Mouse (Mus musculus) midbrain, embryonic 14.5 days (tissue): ENCODE measurements around the gene Hebp1. TPM values are rescaled to one million over a fixed set of nuclear protein-coding genes. Genes with fewer than 3 reads are reported as not detected.

Experiments used
- ATAC-seq: fragments of 200-750 bp; cut with Nextera tagmentation; 2 replicates; pipeline ENCODE4 v1.8.0; 2017; ENCODE audit warnings: moderate number of reproducible peaks, moderate library complexity; ENCODE audit not compliant: low FRiP score, low TSS enrichment
- DNase-seq: peaks from one replicate; pipeline ENCODE4 v3.0.0-alpha.2; 2015
- H3K27ac ChIP-seq: fragments of 300-500 bp; sonication (generic); replicated peaks from 2 replicates; pipeline ENCODE4 v1.5.1; 2014; ENCODE audit warnings: mild to moderate bottlenecking, low read depth, low read length, moderate library complexity
- H3K27me3 ChIP-seq: fragments of 300-500 bp; sonication (generic); 2 replicates; pipeline ENCODE4 v1.6.1; 2014; ENCODE audit warnings: low read length, control low read depth, mixed read lengths; ENCODE audit not compliant: control insufficient read depth, insufficient read depth
- H3K36me3 ChIP-seq: fragments of 300-500 bp; sonication (generic); 2 replicates; pipeline ENCODE4 v1.6.1; 2014; ENCODE audit warnings: low read length, control low read depth; ENCODE audit not compliant: control insufficient read depth, insufficient read depth
- H3K4me1 ChIP-seq: fragments of 300-500 bp; sonication (generic); 2 replicates; pipeline ENCODE4 v1.6.1; 2014; ENCODE audit warnings: mild to moderate bottlenecking, antibody characterized with exemption, low read length, control low read depth; ENCODE audit not compliant: control insufficient read depth, insufficient read depth
- H3K4me2 ChIP-seq: fragments of 300-500 bp; sonication (generic); 2 replicates; pipeline ENCODE4 v1.6.1; 2014; ENCODE audit warnings: mild to moderate bottlenecking, low read length, moderate library complexity
- H3K4me3 ChIP-seq: fragments of 300-500 bp; sonication (generic); replicated peaks from 2 replicates; pipeline ENCODE4 v1.5.1; 2014; ENCODE audit warnings: low read depth, low read length
- H3K9ac ChIP-seq: fragments of 300-500 bp; sonication (generic); replicated peaks from 2 replicates; pipeline ENCODE4 v1.6.1; 2014; ENCODE audit warnings: mild to moderate bottlenecking, low read length, moderate library complexity
- H3K9me3 ChIP-seq: fragments of 300-500 bp; sonication (generic); 2 replicates; pipeline ENCODE4 v1.6.1; 2016; ENCODE audit warnings: low read length, control low read depth, mixed read lengths; ENCODE audit not compliant: control insufficient read depth
- WGBS: fragments of 180-500 bp; shearing (Covaris S2); extraction: QIAGEN DNeasy Blood & Tissue Kit; methylation state at CpG from one replicate; pipeline ENCODE4 v1.1.7; 2014; 5-methylcytosine and 5-hydroxymethylcytosine counted together
- polyA plus RNA-seq: library from polyadenylated mRNA; unstranded; fragments of >200 nt; fragmentation: Nextera tagmentation; extraction: Ambion mirVana; gene quantifications from 2 replicates; pipeline ENCODE4 v1.2.1, GENCODE M21; 2014

Hebp1 gene
- polyA plus RNA-seq, 1 experiment from 2014 or later: 3.5 TPM

DNA sequence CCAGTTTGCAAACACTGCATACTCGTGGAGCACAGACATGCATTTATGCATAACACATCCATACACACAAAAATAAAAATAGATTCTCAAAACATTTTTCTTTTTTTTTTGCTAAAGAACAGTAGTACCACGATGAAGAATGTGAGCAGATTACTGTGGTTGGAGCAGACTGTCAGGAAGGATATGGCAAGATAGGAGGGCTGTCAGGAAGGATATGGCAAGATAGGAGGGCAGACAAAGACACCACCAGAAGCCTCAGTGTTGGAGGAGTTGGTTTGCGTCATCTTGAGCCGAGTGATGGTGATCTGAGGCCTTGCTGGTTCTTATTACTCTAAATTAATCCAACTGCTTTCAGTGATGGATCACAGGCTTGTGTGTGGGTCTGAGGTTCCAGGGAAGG is 35.0 kb downstream of the Hebp1 start:
- H3K4me3 ChIP-seq: no peak overlapping the region
- ATAC-seq: no peak
- H3K9me3 ChIP-seq: no peaks in the 10 kb centered on the region
- no peak for DNase-seq
- WGBS: 79% methylated on average over 4 of the region's 4 CpGs
- H3K36me3 ChIP-seq: no peaks in the 10 kb centered on the region
- H3K4me2 ChIP-seq: no peak overlapping the region
- H3K27me3 ChIP-seq: 0 out of 2 replicates have a peak, but pooled peaks cover 7% of the 10 kb centered on the region
- no peaks in the 10 kb centered on the region for H3K4me1 ChIP-seq
- H3K9ac ChIP-seq: no peak overlapping the region
- H3K27ac ChIP-seq: no peak overlapping the region

DNA sequence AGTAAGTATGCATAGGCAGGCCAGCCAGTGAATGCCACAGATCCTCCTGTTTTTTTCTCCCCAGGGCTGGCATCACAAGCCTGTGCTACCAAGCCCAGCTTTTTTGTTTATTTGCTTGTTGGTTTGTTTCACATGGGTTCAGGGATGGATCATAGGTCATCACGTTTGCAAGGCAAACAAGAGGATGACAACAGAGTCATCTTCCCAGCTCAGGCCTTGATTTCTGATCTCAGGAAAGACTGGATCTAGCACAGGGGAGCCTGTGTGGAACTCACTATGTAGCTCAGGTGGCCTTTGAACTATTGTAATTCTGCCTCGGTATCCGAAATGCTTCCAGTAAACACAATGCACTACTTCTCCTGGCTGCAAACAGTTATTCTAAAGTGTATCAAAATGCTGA is 35.5 kb downstream of the Hebp1 start:
- no peak for DNase-seq
- Histone ChIP-seq H3K9ac (no peak overlapping the region), H3K4me2 (no peak overlapping the region), H3K36me3 (no peaks in the 10 kb centered on the region), H3K4me1 (no peaks in the 10 kb centered on the region), H3K9me3 (no peaks in the 10 kb centered on the region), H3K4me3 (no peak overlapping the region), H3K27me3 (0 out of 2 replicates have a peak, but pooled peaks cover 2% of the 10 kb centered on the region), H3K27ac (no peak overlapping the region)
- WGBS: 81% methylated on average over 3 of the region's 3 CpGs
- ATAC-seq: no peak

DNA sequence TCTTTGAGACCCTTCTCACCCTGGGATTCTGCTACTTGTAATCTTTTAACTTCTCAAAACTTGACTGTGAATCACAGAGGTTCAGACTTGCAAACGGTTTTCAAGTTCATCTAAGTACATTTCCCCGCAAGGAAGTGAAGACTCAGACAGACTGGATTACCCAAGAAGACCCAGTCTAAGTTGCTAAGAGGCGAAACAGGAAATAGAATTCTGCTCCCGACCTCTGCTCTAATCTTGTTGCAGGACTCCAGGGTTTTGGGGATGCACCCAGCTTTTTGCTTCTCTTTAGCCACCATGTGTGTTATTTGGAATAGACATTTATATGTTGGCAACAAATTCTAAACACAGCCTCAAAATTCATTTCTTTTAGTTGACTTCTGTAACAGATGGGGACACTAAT is 36.5 kb downstream of the Hebp1 start:
- Histone ChIP-seq H3K27me3 (no peaks in the 10 kb centered on the region), H3K4me1 (no peaks in the 10 kb centered on the region), H3K27ac (no peak overlapping the region), H3K4me2 (no peak overlapping the region), H3K9me3 (no peaks in the 10 kb centered on the region), H3K4me3 (no peak overlapping the region), H3K9ac (no peak overlapping the region), H3K36me3 (no peaks in the 10 kb centered on the region)
- DNase-seq (no peak), ATAC-seq (no peak)
- WGBS: 81% methylated on average over 4 of the region's 4 CpGs

DNA sequence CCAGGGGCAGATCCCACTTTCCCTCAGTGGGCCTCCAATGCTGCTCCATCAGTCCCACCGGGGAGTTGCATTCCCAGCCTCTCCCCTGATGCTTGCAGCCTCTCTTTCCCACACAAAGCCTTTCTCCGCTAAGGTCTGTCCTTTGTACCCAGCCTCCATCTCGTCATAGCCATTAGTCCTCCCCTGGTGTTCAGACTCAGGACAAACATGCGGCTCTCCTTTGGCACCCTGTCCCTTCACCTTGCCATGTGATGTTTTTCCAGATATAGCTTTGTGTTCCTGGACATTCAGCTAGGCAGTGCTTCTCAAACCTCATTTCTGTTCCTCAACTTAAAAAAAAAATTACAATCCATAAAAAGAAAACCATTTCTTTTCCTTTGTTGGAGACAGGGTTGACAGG is 39.3 kb downstream of the Hebp1 start:
- ATAC-seq: no peak
- Histone ChIP-seq H3K36me3 (no peaks in the 10 kb centered on the region), H3K9ac (no peak overlapping the region), H3K9me3 (no peaks in the 10 kb centered on the region), H3K27ac (no peak overlapping the region), H3K4me2 (no peak overlapping the region), H3K4me3 (no peak overlapping the region), H3K4me1 (no peaks in the 10 kb centered on the region), H3K27me3 (no peaks in the 10 kb centered on the region)
- WGBS: 43% methylated on average over 4 of the region's 4 CpGs
- DNase-seq: no peak

DNA sequence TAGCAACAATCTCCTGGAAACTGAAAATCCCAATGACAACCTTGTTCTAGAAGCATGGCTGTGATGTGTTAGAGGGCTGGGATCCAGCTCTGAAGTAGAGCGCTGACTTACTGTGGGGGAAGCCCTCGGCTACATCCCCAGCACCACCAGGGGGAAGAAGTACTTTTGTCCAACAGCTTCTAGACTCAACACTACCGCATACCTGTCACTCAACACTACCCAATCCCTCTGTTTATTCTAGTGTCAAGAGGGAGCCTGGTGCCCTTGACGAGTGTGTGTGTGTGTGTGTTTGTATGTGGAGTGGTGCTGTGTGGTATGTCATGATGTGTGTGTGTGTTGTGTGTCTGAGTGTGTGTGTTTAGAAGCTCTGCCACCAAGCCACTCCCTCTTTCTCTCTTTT is 40.3 kb downstream of the Hebp1 start:
- Histone ChIP-seq H3K4me3 (no peak overlapping the region), H3K27me3 (no peaks in the 10 kb centered on the region), H3K9me3 (no peaks in the 10 kb centered on the region), H3K27ac (no peak overlapping the region), H3K4me1 (no peaks in the 10 kb centered on the region), H3K36me3 (no peaks in the 10 kb centered on the region), H3K9ac (no peak overlapping the region), H3K4me2 (no peak overlapping the region)
- 84% methylated on average over 4 of the region's 4 CpGs for WGBS
- no peak for ATAC-seq
- DNase-seq: no peak

DNA sequence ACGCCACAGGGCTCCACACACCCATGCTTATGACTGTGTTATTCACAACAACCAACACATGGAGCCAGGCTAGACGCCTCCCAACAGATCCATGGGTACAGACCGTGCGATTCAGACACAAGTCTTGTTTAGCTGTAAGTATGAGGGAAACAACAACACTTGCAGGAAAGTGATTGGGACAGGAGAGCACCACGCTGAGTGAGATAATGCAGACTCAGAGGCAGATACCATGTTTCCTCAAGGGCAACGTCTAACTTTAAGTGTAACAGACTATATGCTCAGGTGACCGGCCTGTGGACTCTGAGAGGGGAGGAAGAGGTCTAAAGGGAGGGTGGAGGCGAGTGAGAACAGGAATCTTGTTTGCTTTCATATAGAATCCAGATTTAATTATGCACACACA is 41.2 kb downstream of the Hebp1 start:
- ATAC-seq: no peak
- 83% methylated on average over 8 of the region's 8 CpGs for WGBS
- Histone ChIP-seq H3K4me1 (no peaks in the 10 kb centered on the region), H3K4me3 (no peak overlapping the region), H3K9me3 (no peaks in the 10 kb centered on the region), H3K27me3 (no peaks in the 10 kb centered on the region), H3K9ac (no peak overlapping the region), H3K27ac (no peak overlapping the region), H3K4me2 (no peak overlapping the region), H3K36me3 (no peaks in the 10 kb centered on the region)
- DNase-seq: no peak

DNA sequence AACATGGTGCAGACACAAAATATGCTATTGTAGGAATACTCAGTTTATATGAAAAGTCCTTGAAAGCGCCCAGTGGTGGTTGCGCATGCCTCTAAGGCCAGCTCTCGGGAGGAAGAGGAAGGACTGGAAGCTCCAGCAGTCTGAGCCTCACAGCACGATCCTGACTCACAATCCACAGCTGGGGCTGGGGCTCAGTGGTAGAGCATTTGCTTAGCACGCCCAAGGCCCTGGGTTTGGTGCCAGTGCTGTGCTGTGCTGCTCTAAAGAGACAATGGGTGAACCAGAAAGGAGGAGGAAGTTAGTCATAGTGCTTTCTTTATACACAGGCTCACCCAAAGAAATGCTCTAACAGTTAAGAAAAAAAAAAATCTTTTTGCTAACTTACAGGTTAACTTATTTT is 44.1 kb downstream of the Hebp1 start:
- Histone ChIP-seq H3K27me3 (no peaks in the 10 kb centered on the region), H3K9me3 (no peaks in the 10 kb centered on the region), H3K4me3 (no peak overlapping the region), H3K4me1 (no peaks in the 10 kb centered on the region), H3K27ac (no peak overlapping the region), H3K4me2 (no peak overlapping the region), H3K9ac (no peak overlapping the region), H3K36me3 (no peaks in the 10 kb centered on the region)
- DNase-seq (no peak), ATAC-seq (no peak)
- WGBS: 79% methylated on average over 5 of the region's 5 CpGs

DNA sequence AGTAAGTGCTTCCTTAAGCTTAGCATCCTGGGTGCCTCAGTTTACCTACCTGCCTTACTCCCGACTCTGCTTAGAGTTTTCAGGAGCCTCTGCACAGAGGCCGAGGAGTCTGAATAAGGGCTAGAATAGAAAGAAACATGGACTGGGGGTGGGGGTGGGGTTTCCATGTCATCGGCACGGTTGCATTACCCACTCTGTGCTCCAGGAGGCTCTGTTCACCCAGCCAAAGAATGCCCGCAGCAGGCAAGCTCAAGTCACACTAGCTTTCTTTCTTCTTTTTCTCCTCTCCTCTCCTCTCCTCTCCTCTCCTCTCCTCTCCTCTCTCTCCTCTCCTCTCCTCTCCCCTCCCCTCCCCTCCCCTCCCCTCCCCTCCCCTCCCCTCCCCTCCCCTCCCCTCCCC is 47.5 kb downstream of the Hebp1 start:
- H3K4me3 ChIP-seq: no peak overlapping the region
- DNase-seq (peak; percentile 64), ATAC-seq (no peak)
- H3K27me3 ChIP-seq: no peaks in the 10 kb centered on the region
- no peak overlapping the region for H3K4me2 ChIP-seq
- no peaks in the 10 kb centered on the region for H3K36me3 ChIP-seq
- no peak overlapping the region for H3K27ac ChIP-seq
- WGBS: 38% methylated on average over 5 of the region's 5 CpGs
- no peaks in the 10 kb centered on the region for H3K4me1 ChIP-seq
- no peaks in the 10 kb centered on the region for H3K9me3 ChIP-seq
- no peak overlapping the region for H3K9ac ChIP-seq

DNA sequence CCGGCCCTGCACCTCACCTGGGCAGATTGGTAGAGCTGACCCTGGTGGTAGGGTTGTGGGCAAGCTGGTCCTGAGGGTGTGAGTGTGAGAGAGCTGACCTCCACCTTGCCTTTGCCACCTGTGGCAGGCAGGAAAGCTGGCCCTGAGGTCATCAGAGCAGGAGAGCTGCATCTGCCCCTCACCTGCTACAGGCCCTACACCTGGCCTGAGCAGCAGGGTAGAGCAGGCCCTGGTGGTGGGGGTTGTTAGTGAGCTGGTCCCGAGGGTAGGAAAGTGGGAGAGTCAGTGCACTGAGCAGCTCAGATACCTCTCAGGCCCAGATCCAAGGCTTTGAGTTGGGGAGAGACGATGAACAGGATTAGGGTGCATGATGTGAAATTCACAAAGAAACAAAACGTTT is 48.1 kb downstream of the Hebp1 start:
- no peak overlapping the region for H3K9ac ChIP-seq
- no peaks in the 10 kb centered on the region for H3K27me3 ChIP-seq
- no peak overlapping the region for H3K4me2 ChIP-seq
- no peak for DNase-seq
- H3K27ac ChIP-seq: no peak overlapping the region
- H3K4me1 ChIP-seq: no peaks in the 10 kb centered on the region
- ATAC-seq: peak; percentile 43; the same call in 1 of the 2 replicates
- H3K36me3 ChIP-seq: no peaks in the 10 kb centered on the region
- WGBS: 78% methylated on average over 4 of the region's 4 CpGs
- no peak overlapping the region for H3K4me3 ChIP-seq
- H3K9me3 ChIP-seq: no peaks in the 10 kb centered on the region
